In the genomic region with DNA sequence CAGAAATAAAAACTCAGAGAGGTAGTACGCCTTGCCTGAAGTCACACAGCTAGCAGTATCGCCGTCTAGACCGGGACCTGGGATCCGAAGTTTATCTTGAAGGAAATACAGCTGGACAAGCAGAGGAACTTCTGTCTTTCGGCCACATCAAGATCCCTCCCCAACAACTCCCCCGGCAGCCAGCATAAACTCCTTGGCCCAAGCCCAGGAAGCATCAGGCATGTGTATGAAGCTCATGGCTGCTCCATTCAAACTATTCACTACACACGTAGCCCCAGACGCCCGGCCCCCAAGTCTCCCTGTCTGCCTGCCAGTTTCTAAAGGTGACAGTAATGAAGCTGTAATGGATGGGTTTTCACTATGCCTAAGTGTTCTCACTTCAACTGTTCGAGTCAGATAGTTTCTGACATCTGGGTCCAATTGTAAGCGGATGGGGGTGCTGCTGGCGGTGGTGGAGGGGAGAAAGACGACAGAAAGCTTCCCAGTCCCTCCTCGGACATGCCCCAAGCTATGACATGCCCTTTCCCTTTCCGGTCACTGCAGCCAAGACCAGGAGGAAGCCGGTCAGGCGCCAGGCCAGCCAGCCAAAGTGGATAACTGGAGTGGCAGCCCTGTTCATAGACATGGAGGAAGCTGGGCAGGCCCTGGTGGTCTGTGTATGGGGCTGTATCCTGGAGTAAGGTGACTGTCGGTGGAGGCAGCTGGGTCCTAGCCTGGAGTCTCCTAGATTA, we compare ENCODE assay signal across 11 mouse cellular contexts. TPM values are rescaled to one million over a fixed set of nuclear protein-coding genes. Genes with fewer than 3 reads are reported as not detected.
DNase-seq lines count a peak whose midpoint lies in the region; ATAC-seq and TF ChIP-seq lines count a peak whose summit lies in the region.
"Had no signal": no experiment of that assay in that cellular context is flagged by ENCODE, and none has a peak within 500 bp of the region (broad histone marks: within the 10 kb centered on the region; RNA-seq: fewer than 3 reads in every experiment).

No protein-coding gene starts in this region.

- H3K4me1 ChIP-seq in liver, adult 2 months (ENCODE audit: control insufficient read depth, insufficient read depth, low read length), result no peaks in the 10 kb centered on the region
- H3K4me1 ChIP-seq in embryonic facial prominence, embryonic 14.5 days (ENCODE audit: control insufficient read depth, insufficient read depth, low read length), result peaks cover 23% of the 10 kb centered on the region
- H3K4me1 ChIP-seq in hindbrain, embryonic 14.5 days (replicated peaks; ENCODE audit: control insufficient read depth, insufficient read depth, low read length), result no peaks in the 10 kb centered on the region
- no peaks in the 10 kb centered on the region for H3K4me1 ChIP-seq in liver, embryonic 12.5 days
- H3K4me1 ChIP-seq in forebrain, embryonic 13.5 days, result peaks cover 9% of the 10 kb centered on the region

- DNase-seq in liver, adult 2 months (ENCODE audit: extremely low read depth, low read depth, low spot score), result peak; percentile 3
- DNase-seq in liver, result no peak
- DNase-seq in embryonic facial prominence, embryonic 14.5 days (ENCODE audit: low spot score), result peak; percentile 72
- DNase-seq in hindbrain, embryonic 14.5 days (ENCODE audit: low spot score), result peak; percentile 27
- DNase-seq in lung, postnatal 25 days (ENCODE audit: low spot score), result peak; percentile 66
- no peak for DNase-seq in spleen, adult 18-20 months

- no peak overlapping the region for H3K9ac ChIP-seq in liver, adult 2 months (ENCODE audit: low read depth, low read length)
- H3K9ac ChIP-seq in embryonic facial prominence, embryonic 14.5 days (ENCODE audit: low read depth, low read length), result peak overlapping the region; percentile 25; the same call in 1 of the 2 replicates
- H3K9ac ChIP-seq in hindbrain, embryonic 14.5 days, result no peak overlapping the region
- H3K9ac ChIP-seq in liver, embryonic 12.5 days, result no peak overlapping the region
- no peak overlapping the region for H3K9ac ChIP-seq in forebrain, embryonic 13.5 days
- H3K9ac ChIP-seq: embryonic facial prominence, embryonic 15.5 days; liver, embryonic 14.5 days had no signal

- no peaks in the 10 kb centered on the region for H3K36me3 ChIP-seq in liver, adult 2 months (ENCODE audit: control insufficient read depth, insufficient read depth, low read length)
- no peaks in the 10 kb centered on the region for H3K36me3 ChIP-seq in embryonic facial prominence, embryonic 14.5 days (ENCODE audit: control insufficient read depth, insufficient read depth, low read length)
- H3K36me3 ChIP-seq in hindbrain, embryonic 14.5 days (replicated peaks; ENCODE audit: control insufficient read depth, insufficient read depth), result no peaks in the 10 kb centered on the region
- H3K36me3 ChIP-seq in liver, embryonic 12.5 days, result no peaks in the 10 kb centered on the region
- no peaks in the 10 kb centered on the region for H3K36me3 ChIP-seq in forebrain, embryonic 13.5 days (ENCODE audit: poor library complexity, severe bottlenecking)
- H3K36me3 ChIP-seq: embryonic facial prominence, embryonic 15.5 days had no signal

- H3K27ac ChIP-seq in liver, adult 2 months (replicated peaks; ENCODE audit: insufficient read depth, low read depth, low read length), result 0 out of 2 replicates have a peak overlapping the region, but pooled peaks have one; percentile 29
- H3K27ac ChIP-seq in embryonic facial prominence, embryonic 14.5 days (replicated peaks; ENCODE audit: low read depth, low read length), result no peak overlapping the region
- no peak overlapping the region for H3K27ac ChIP-seq in hindbrain, embryonic 14.5 days
- no peak overlapping the region for H3K27ac ChIP-seq in liver, embryonic 12.5 days
- H3K27ac ChIP-seq in forebrain, embryonic 13.5 days, result no peak overlapping the region
- H3K27ac ChIP-seq: embryonic facial prominence, embryonic 15.5 days; liver, embryonic 14.5 days had no signal

- H3K4me3 ChIP-seq in liver, adult 2 months (ENCODE audit: insufficient read depth, low read depth, low read length), result no peak overlapping the region
- no peak overlapping the region for H3K4me3 ChIP-seq in embryonic facial prominence, embryonic 14.5 days (ENCODE audit: low read depth, low read length)
- no peak overlapping the region for H3K4me3 ChIP-seq in hindbrain, embryonic 14.5 days (replicated peaks; ENCODE audit: low read length)
- no peak overlapping the region for H3K4me3 ChIP-seq in liver, embryonic 12.5 days
- H3K4me3 ChIP-seq in forebrain, embryonic 13.5 days, result no peak overlapping the region
- H3K4me3 ChIP-seq: embryonic facial prominence, embryonic 15.5 days had no signal

- H3K27me3 ChIP-seq in liver, adult 2 months (ENCODE audit: control insufficient read depth, insufficient read depth, low read length), result no peaks in the 10 kb centered on the region
- H3K27me3 ChIP-seq in embryonic facial prominence, embryonic 14.5 days (replicated peaks; ENCODE audit: control insufficient read depth, insufficient read depth, low read length), result no peaks in the 10 kb centered on the region
- no peaks in the 10 kb centered on the region for H3K27me3 ChIP-seq in hindbrain, embryonic 14.5 days (ENCODE audit: control insufficient read depth, insufficient read depth, low read length)
- H3K27me3 ChIP-seq in liver, embryonic 12.5 days (replicated peaks), result no peaks in the 10 kb centered on the region
- H3K27me3 ChIP-seq in forebrain, embryonic 13.5 days, result no peaks in the 10 kb centered on the region

- TF ChIP-seq CTCF in liver, adult 2 months (IDR thresholded peaks at IDR 0.05; ENCODE audit: low read depth, low read length), result no peak

- WGBS in liver, adult 2 months, result 63% methylated on average over 19 of the region's 19 CpGs
- 35% methylated on average over 19 of the region's 19 CpGs for WGBS in embryonic facial prominence, embryonic 14.5 days
- WGBS in hindbrain, embryonic 14.5 days, result 57% methylated on average over 19 of the region's 19 CpGs
- WGBS in liver, embryonic 12.5 days (ENCODE audit: insufficient replicate concordance), result 61% methylated on average over 19 of the region's 19 CpGs
- WGBS in forebrain, embryonic 13.5 days, result 60% methylated on average over 19 of the region's 19 CpGs

- H3K79me2 ChIP-seq in liver, adult 2 months (ENCODE audit: control insufficient read depth, insufficient read depth, low read length), result no peaks in the 10 kb centered on the region

- ATAC-seq in embryonic facial prominence, embryonic 14.5 days (ENCODE audit: low read depth), result no peak
- no peak; the same call in 1 of the 2 replicates for ATAC-seq in hindbrain, embryonic 14.5 days (ENCODE audit: low FRiP score)
- no peak for ATAC-seq in liver, embryonic 12.5 days
- no peak for ATAC-seq in forebrain, embryonic 13.5 days
- ATAC-seq: Patski had no signal

- H3K4me2 ChIP-seq in embryonic facial prominence, embryonic 14.5 days (ENCODE audit: low read depth, low read length), result no peak overlapping the region
- no peak overlapping the region for H3K4me2 ChIP-seq in hindbrain, embryonic 14.5 days (replicated peaks)
- no peak overlapping the region for H3K4me2 ChIP-seq in liver, embryonic 12.5 days
- no peak overlapping the region for H3K4me2 ChIP-seq in forebrain, embryonic 13.5 days
- H3K4me2 ChIP-seq: embryonic facial prominence, embryonic 15.5 days had no signal

- no peak for TF ChIP-seq POLR2A in liver, adult 2 months (IDR thresholded peaks at IDR 0.05; ENCODE audit: extremely low read depth, insufficient read depth, low read length)

- H3K9me3 ChIP-seq in embryonic facial prominence, embryonic 14.5 days (ENCODE audit: control insufficient read depth, low read length), result no peaks in the 10 kb centered on the region
- no peaks in the 10 kb centered on the region for H3K9me3 ChIP-seq in hindbrain, embryonic 14.5 days (ENCODE audit: control insufficient read depth, low read length)
- H3K9me3 ChIP-seq in liver, embryonic 12.5 days (replicated peaks), result no peaks in the 10 kb centered on the region
- no peaks in the 10 kb centered on the region for H3K9me3 ChIP-seq in forebrain, embryonic 13.5 days (replicated peaks)
- H3K9me3 ChIP-seq: embryonic facial prominence, embryonic 15.5 days had no signal

RNA-seq across cellular contexts. Expression of a gene that starts 45.1 kb away (rescaled TPM):
- 1.9 and 3.1 TPM in 2 replicates for total RNA-seq in liver, adult 2 months (2014; rRNA removed)
- 0.73 and 1.2 TPM in 2 replicates for polyA plus RNA-seq in liver, adult 2 months (2012; rRNA removed)
- polyA plus RNA-seq in embryonic facial prominence, embryonic 14.5 days (2014; fragmentation: Nextera tagmentation; extraction: Ambion mirVana), result 7.5 and 8.7 TPM in 2 replicates
- polyA plus RNA-seq in hindbrain, embryonic 14.5 days (2014; fragmentation: Nextera tagmentation; extraction: Ambion mirVana), result 2.8 and 2.9 TPM in 2 replicates
- 2.6 and 5.0 TPM in 2 replicates for polyA plus RNA-seq in liver, embryonic 12.5 days (2016; fragmentation: Nextera tagmentation; extraction: Ambion mirVana)
- 0.42 and 0.62 TPM in 2 replicates for polyA plus RNA-seq in forebrain, embryonic 13.5 days (2015; fragmentation: Nextera tagmentation; extraction: Ambion mirVana)
- polyA plus RNA-seq: Patski had no signal

Comparison
In these comparisons a context has a peak if more than half of its experiments do, and no peak if none do; other contexts are left out.
1. DNase-seq: peak in liver, adult 2 months (single experiment), embryonic facial prominence, embryonic 14.5 days (single experiment), hindbrain, embryonic 14.5 days (single experiment) and lung, postnatal 25 days (single experiment); none in liver (single experiment) and spleen, adult 18-20 months (0 of 2).